Mouse (Mus musculus): ENCODE measurements around the gene Spem2. TPM values are rescaled to one million over a fixed set of nuclear protein-coding genes. Genes with fewer than 3 reads are reported as not detected.

Spem2 gene
- polyA plus RNA-seq, 1 experiment, result not detected

DNA sequence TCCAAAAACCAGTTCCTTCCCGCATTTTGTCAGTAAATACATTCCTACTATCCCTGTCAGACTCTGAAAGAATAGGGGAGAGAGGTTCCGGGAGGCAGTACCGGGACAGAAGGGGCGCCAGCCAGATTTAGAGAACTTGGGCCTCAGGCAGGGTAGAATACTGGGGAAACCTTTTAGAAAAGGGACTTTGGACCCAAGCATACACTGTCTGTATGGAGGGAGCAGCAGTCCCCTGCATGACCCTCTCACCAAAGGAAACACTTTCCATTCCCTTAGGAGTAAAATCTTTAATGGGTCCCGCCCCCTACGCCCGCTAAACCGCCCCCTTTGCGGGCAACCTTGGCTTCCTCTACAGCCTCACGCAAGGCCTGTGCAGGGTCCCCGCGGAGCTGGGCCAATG is 14.9 kb downstream of the Spem2 start:
- TF ChIP-seq GATA1 (IDR thresholded peaks at IDR 0.05; ENCODE audit: low read length) (no peak), TAL1 (IDR thresholded peaks at IDR 0.05; ENCODE audit: low read length) (no peak)
- peaks cover 52% of the 10 kb centered on the region for H3K4me1 ChIP-seq (ENCODE audit: control insufficient read depth)

DNA sequence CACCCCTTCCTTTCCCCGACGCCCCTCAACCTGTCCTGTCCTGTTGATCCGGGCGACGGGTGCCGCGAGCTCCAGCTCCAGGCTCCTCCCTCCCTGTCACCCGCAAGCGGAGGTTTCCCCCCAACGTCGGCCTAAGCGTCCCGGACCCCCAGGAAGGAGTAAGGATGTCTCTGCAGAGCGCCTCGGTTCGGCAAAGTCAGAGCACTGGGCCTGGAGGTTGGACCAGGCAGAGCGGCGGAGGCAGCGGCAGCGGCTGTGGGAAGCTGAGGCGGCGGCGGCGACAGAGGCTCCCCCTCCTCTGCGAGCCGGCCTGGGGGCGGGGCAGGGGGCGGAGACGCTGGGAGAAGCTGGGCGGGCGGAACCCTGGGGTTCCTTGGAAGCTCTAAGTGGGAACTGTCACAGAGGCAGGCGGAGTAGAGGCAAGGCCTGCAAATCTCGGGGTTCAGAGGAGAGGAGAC is 15.6 kb downstream of the Spem2 start:
- Histone ChIP-seq H3K9me3 (ENCODE audit: control insufficient read depth, low read length) (peaks cover 46% of the 10 kb centered on the region), H3K4me3 (replicated peaks) (peak overlapping the region; percentile 48), H3K36me3 (ENCODE audit: control insufficient read depth) (no peaks in the 10 kb centered on the region), H3K27me3 (ENCODE audit: control insufficient read depth) (peaks cover 100% of the 10 kb centered on the region), H3K4me1 (ENCODE audit: control insufficient read depth) (peaks cover 52% of the 10 kb centered on the region)
- TF ChIP-seq GATA1 (IDR thresholded peaks at IDR 0.05; ENCODE audit: low read length) (no peak), TAL1 (IDR thresholded peaks at IDR 0.05; ENCODE audit: low read length) (no peak)

More for the DNA sequence above, 14.9 kb downstream of the Spem2 start:
- Histone ChIP-seq H3K36me3 (ENCODE audit: control insufficient read depth) (no peaks in the 10 kb centered on the region), H3K27me3 (ENCODE audit: control insufficient read depth) (peaks cover 94% of the 10 kb centered on the region), H3K4me3 (replicated peaks) (peak overlapping the region; percentile 45), H3K9me3 (ENCODE audit: control insufficient read depth, low read length) (peaks cover 46% of the 10 kb centered on the region)

DNA sequence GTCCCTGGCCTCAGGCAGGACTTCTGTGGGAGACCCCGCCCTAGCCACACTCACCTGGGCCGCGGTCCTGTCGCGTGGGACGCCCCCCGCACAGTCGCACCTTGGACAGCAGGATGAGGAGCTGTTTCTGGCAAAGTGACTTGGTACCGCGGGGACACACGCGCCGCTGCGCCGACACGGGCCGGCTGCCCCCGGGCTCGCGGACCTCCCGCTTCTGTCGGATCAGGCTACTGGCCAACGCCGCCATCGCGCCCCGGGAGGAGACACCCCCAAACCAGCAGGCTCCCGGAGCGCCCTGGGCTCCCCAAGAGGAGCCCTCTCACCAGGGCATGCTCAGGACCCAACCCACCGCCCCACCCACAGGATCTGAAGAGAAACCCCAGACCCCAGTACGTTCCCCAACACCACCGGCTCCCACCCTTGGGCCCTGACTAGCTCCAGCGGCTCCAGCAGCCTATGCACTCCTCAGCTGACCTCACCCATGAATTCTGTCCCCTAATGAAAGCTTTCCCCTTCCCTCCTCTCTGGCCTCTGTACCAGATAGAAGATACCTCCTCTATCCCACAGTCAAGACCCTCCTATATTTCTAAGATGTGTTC is 16.8 kb downstream of the Spem2 start, which contains the start of gene Fgf11:
Gene Fgf11 (minus strand): TSS at position 479 of the 599 bp plus-strand sequence.
- Histone ChIP-seq H3K4me1 (ENCODE audit: control insufficient read depth) (peaks cover 52% of the 10 kb centered on the region), H3K27me3 (ENCODE audit: control insufficient read depth) (peaks cover 100% of the 10 kb centered on the region), H3K9me3 (ENCODE audit: control insufficient read depth, low read length) (peaks cover 45% of the 10 kb centered on the region)

DNA sequence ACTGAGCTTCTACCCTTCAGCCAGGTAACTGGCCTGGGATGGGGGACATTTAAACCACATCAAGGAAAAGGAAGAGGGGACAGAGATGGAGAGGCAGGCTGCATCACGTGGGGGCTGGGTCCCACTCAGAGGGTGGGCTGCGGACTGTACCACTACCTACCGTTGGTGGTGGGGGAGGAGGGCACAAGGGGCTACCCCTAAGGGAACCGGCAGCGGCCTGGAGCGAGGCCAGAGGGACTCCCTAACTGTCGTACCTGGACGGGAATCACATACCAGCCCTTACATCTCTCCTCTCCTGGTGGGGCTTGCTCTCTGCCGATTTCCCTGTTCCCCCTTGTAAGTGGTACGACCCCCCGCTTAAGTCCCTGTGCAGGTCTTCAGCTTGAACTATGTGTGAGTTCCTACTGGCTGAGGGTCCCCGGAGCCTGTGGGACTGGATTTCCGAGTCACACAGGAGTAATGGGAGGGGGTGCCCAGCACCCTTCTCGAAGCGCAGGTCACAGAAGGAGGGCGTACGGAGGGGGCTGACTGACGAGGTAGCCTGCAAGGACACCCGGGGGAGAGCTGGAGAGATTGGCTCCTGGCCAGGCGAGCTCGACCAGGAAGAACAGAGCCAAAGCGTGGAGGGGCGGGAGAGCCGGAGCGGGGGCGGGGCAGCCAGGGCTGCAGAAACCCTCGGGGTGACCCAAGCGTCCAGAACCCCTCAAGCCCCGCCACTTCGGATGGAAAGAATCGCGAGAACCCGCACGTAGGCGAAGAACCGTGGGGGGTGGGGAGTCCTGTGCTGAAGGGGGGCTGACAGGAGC is 17.7 kb downstream of the Spem2 start:
- no peak overlapping the region for H3K4me3 ChIP-seq (replicated peaks)
- no peak for TF ChIP-seq TAL1 (IDR thresholded peaks at IDR 0.05; ENCODE audit: low read length)
- no peak for TF ChIP-seq GATA1 (IDR thresholded peaks at IDR 0.05; ENCODE audit: low read length)
- no peaks in the 10 kb centered on the region for H3K36me3 ChIP-seq (ENCODE audit: control insufficient read depth)
- peaks cover 57% of the 10 kb centered on the region for H3K4me1 ChIP-seq (ENCODE audit: control insufficient read depth)
- peaks cover 45% of the 10 kb centered on the region for H3K9me3 ChIP-seq (ENCODE audit: control insufficient read depth, low read length)
- peaks cover 100% of the 10 kb centered on the region for H3K27me3 ChIP-seq (ENCODE audit: control insufficient read depth)

More for the DNA sequence above, 16.8 kb downstream of the Spem2 start, which contains the start of gene Fgf11:
- no peaks in the 10 kb centered on the region for H3K36me3 ChIP-seq (ENCODE audit: control insufficient read depth)
- peak within 1 kb of the TSS; percentile 48 for H3K4me3 ChIP-seq (replicated peaks)
- no peak for TF ChIP-seq GATA1 (IDR thresholded peaks at IDR 0.05; ENCODE audit: low read length)
- no peak for TF ChIP-seq TAL1 (IDR thresholded peaks at IDR 0.05; ENCODE audit: low read length)

DNA sequence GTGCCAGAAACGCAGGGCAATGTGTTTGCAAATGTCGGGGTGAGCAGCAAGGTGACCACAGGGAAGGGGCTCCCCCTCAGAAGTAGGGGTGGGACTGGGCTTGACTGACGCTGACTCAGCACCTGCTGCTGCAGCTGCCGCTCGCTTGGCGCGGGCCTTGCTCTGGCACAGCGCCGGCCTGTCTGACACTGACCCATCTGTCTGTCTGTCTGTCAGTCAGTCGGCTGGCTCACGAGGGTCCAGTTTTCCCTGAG is 18.2 kb downstream of the Spem2 start:
- Histone ChIP-seq H3K27me3 (ENCODE audit: control insufficient read depth) (peaks cover 95% of the 10 kb centered on the region), H3K9me3 (ENCODE audit: control insufficient read depth, low read length) (peaks cover 45% of the 10 kb centered on the region), H3K4me1 (ENCODE audit: control insufficient read depth) (peaks cover 59% of the 10 kb centered on the region), H3K4me3 (replicated peaks) (no peak overlapping the region), H3K36me3 (ENCODE audit: control insufficient read depth) (no peaks in the 10 kb centered on the region)
- TF ChIP-seq GATA1 (IDR thresholded peaks at IDR 0.05; ENCODE audit: low read length), result no peak
- no peak for TF ChIP-seq TAL1 (IDR thresholded peaks at IDR 0.05; ENCODE audit: low read length)

DNA sequence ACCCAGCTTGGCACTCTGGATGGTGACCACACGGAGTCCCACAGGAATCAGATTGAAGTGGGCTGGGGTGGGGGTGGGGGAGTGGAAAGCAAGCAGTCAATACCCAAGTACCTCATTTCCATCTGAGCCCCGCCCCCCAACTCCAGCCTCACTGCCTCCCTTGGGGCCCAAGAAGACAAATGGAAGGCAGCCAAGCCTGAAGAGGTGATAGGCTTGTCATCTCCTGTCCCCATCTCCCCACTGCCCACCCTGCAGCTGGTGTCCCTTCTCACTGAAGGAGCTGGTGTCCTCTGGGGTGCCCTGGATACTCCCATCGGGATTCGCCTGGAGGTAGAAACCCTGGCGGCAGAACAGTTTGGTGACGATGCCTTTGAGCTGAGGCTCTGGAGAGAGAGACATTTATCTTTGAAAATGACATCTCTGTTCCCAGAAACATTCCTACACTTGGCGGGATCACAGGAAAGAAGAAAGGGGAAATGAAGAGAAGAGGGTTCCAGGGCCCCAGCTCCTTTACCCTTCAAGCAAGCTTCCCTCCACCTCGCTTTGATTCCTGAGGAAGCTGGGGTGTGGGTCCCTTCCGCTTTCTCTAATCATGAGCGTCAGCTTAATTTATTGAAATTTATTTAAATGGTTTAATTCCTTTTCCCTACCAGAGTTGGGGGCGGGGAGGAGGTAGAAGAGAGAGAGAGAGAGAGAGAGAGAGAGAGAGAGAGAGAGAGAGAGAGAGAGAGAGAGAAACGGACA is 18.7 kb downstream of the Spem2 start:
- Histone ChIP-seq H3K4me3 (replicated peaks) (no peak overlapping the region), H3K27me3 (ENCODE audit: control insufficient read depth) (peaks cover 90% of the 10 kb centered on the region), H3K9me3 (ENCODE audit: control insufficient read depth, low read length) (peaks cover 45% of the 10 kb centered on the region), H3K36me3 (ENCODE audit: control insufficient read depth) (no peaks in the 10 kb centered on the region), H3K4me1 (ENCODE audit: control insufficient read depth) (peaks cover 58% of the 10 kb centered on the region)
- TF ChIP-seq GATA1 (IDR thresholded peaks at IDR 0.05; ENCODE audit: low read length) (no peak), TAL1 (IDR thresholded peaks at IDR 0.05; ENCODE audit: low read length) (no peak)

DNA sequence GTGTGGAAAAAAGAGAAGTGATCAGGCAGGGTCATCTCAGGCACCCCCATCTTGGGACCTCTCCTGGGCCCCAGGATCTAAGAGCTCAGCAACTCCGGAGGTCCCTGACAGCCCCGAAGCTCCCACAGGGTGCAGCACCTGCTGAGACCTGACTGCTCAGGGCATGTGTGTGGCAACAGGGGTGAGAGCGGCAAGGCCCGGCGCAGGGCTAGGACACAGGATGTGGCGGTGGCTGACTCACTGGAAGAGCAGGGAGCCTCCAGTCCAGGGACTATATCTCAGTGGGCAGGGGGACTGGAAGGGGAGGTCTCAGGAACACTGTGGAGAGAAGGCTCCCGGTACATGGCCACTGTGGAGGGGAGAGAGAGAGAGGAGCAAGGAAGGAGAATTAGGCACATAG is 20.3 kb downstream of the Spem2 start:
- H3K4me3 ChIP-seq (replicated peaks), result no peak overlapping the region
- peaks cover 86% of the 10 kb centered on the region for H3K27me3 ChIP-seq (ENCODE audit: control insufficient read depth)
- H3K4me1 ChIP-seq (ENCODE audit: control insufficient read depth), result peaks cover 42% of the 10 kb centered on the region
- H3K9me3 ChIP-seq (ENCODE audit: control insufficient read depth, low read length), result peaks cover 32% of the 10 kb centered on the region
- no peak for TF ChIP-seq GATA1 (IDR thresholded peaks at IDR 0.05; ENCODE audit: low read length)
- TF ChIP-seq TAL1 (IDR thresholded peaks at IDR 0.05; ENCODE audit: low read length), result no peak
- H3K36me3 ChIP-seq (ENCODE audit: control insufficient read depth), result no peaks in the 10 kb centered on the region

DNA sequence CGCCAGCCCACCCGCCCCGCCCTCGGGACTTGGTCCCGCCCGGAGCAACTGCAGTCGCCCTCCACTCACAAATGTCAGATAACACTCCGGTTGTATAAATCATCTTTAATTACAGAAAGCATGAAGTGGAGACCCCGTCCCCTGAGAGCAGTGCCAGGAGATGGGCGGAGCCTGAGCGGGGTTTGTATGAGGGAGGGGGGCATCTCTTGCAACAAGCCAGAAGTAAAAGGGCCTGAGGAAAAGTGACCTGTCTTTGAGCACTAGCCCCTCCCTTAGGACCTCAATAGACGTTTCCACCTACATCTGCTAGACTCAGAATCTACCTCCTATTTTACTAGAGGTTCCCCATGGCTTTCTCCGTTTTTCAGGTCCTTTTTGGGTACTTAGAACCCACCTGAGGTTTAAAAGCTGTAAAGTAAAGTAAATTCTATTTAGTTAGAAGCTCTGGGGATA is 22.3 kb downstream of the Spem2 start:
- peaks cover 29% of the 10 kb centered on the region for H3K4me1 ChIP-seq (ENCODE audit: control insufficient read depth)
- H3K36me3 ChIP-seq (ENCODE audit: control insufficient read depth), result no peaks in the 10 kb centered on the region
- TF ChIP-seq TAL1 (IDR thresholded peaks at IDR 0.05; ENCODE audit: low read length) (no peak), GATA1 (IDR thresholded peaks at IDR 0.05; ENCODE audit: low read length) (no peak)
- H3K4me3 ChIP-seq (replicated peaks), result peak overlapping the region; percentile 63
- H3K9me3 ChIP-seq (ENCODE audit: control insufficient read depth, low read length), result peaks cover 14% of the 10 kb centered on the region; the same call in 1 of the 2 replicates
- peaks cover 78% of the 10 kb centered on the region for H3K27me3 ChIP-seq (ENCODE audit: control insufficient read depth)
